Mouse (Mus musculus) lung, postnatal 0 days (tissue): ENCODE measurements at regions not wholly inside any gene's neighbourhood (a gene's known extent, or its start where the extent isn't known, plus 50 kb on each side); places are given as distances from the start of the nearest gene placed in this dataset.

Experiments
- ATAC-seq: fragments of 200-750 bp; cut with Nextera tagmentation; 2 replicates; pipeline ENCODE4 v1.8.0; 2017; ENCODE audit warnings: moderate library complexity
- DNase-seq: peaks from one replicate; pipeline ENCODE4 v3.0.0-alpha.2; 2016; ENCODE audit warnings: low spot score
- H3K27ac ChIP-seq: fragments of 300-500 bp; sonication (generic); 2 replicates; pipeline ENCODE4 v1.5.1; 2014; ENCODE audit warnings: antibody characterized with exemption, mild to moderate bottlenecking, low read length, mixed read lengths
- H3K27me3 ChIP-seq: fragments of 300-500 bp; sonication (generic); replicated peaks from 2 replicates; pipeline ENCODE4 v1.6.1; 2014; ENCODE audit warnings: low read length, mixed read lengths; ENCODE audit not compliant: insufficient read depth
- H3K36me3 ChIP-seq: fragments of 300-500 bp; sonication (generic); 2 replicates; pipeline ENCODE4 v1.6.1; 2014; ENCODE audit warnings: low read length, mixed read lengths; ENCODE audit not compliant: insufficient read depth
- H3K4me1 ChIP-seq: fragments of 300-500 bp; sonication (generic); 2 replicates; pipeline ENCODE4 v1.6.1; 2014; ENCODE audit warnings: antibody characterized with exemption, low read depth, low read length, mixed read lengths; ENCODE audit not compliant: insufficient read depth
- H3K4me2 ChIP-seq: fragments of 300-500 bp; sonication (generic); replicated peaks from 2 replicates; pipeline ENCODE4 v1.6.1; 2014; ENCODE audit warnings: low read depth, mild to moderate bottlenecking, low read length, moderate library complexity, mixed read lengths
- H3K4me3 ChIP-seq: fragments of 300-500 bp; sonication (generic); 2 replicates; pipeline ENCODE4 v1.5.1; 2014; ENCODE audit warnings: low read depth, low read length
- H3K9ac ChIP-seq: fragments of 300-500 bp; sonication (generic); replicated peaks from 2 replicates; pipeline ENCODE4 v1.6.1; 2014; ENCODE audit warnings: low read depth, mild to moderate bottlenecking
- H3K9me3 ChIP-seq: fragments of 300-500 bp; sonication (generic); 2 replicates; pipeline ENCODE4 v1.6.1; 2016; ENCODE audit warnings: low read length, mixed read lengths
- CTCF ChIP-seq: IDR thresholded peaks from 2 replicates; pipeline ENCODE4 v1.5.1; 2016; ENCODE audit warnings: antibody characterized with exemption, mild to moderate bottlenecking
- EP300 ChIP-seq: IDR thresholded peaks from 2 replicates; pipeline ENCODE4 v1.6.1; 2016; ENCODE audit warnings: antibody characterized with exemption, mild to moderate bottlenecking, control low read depth
- WGBS: fragments of 180-500 bp; shearing (Covaris S2); extraction: QIAGEN DNeasy Blood & Tissue Kit; methylation state at CpG from one replicate; pipeline ENCODE4 v1.1.7; 2014; 5-methylcytosine and 5-hydroxymethylcytosine counted together

DNA sequence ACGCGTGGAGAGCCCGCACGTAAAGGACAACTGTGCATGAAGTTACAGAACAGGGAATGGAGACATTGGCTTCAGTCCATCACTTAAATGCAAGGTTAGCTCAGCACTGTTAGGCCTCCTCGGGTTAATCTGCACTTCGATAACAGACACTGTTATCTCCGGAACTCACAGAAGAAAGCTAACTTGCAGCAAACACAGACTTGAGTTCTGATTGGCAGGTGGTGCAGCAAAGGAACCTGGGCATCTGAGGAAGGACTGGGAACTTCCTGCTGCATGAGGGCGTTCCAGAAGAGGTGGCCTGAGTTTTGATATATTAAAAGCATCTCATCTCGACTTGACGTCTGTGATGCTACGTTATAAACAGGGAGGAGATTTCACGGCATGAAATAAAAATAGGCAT is 620.3 kb upstream of the Cdh11 start:
- 37% methylated on average over 12 of the region's 12 CpGs for WGBS
- Histone ChIP-seq H3K36me3 (no peaks in the 10 kb centered on the region), H3K4me3 (no peak overlapping the region), H3K4me2 (no peak overlapping the region), H3K27me3 (no peaks in the 10 kb centered on the region), H3K27ac (no peak overlapping the region), H3K9ac (no peak overlapping the region), H3K9me3 (no peaks in the 10 kb centered on the region), H3K4me1 (no peaks in the 10 kb centered on the region)
- DNase-seq, result no peak
- no peak for ATAC-seq
- no peak for TF ChIP-seq EP300
- no peak for TF ChIP-seq CTCF

DNA sequence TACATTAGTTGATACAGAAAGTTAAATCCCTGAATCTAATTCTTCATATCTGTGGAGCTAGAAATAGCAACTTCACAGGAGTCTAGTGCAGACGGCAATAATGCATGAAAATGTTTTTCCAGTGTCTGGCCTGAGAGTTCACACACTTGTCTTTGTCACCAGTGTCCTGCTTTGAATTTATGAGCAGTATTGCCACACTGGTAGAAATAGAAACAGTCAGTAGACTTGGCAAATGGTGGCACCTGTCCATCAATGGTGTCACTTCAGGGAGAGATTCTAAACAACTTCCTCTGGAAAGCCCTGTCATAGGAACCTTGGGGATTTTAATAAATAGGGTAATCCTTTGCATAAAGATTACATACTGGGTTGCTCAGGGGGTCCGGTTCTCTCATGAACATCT is 621.5 kb upstream of the Cdh11 start:
- DNase-seq (no peak), ATAC-seq (no peak)
- 71% methylated on average over 2 of the region's 2 CpGs for WGBS
- Histone ChIP-seq H3K9ac (no peak overlapping the region), H3K4me2 (no peak overlapping the region), H3K4me1 (no peaks in the 10 kb centered on the region), H3K27ac (no peak overlapping the region), H3K27me3 (no peaks in the 10 kb centered on the region), H3K9me3 (no peaks in the 10 kb centered on the region), H3K4me3 (no peak overlapping the region), H3K36me3 (no peaks in the 10 kb centered on the region)
- no peak for TF ChIP-seq CTCF
- no peak for TF ChIP-seq EP300

DNA sequence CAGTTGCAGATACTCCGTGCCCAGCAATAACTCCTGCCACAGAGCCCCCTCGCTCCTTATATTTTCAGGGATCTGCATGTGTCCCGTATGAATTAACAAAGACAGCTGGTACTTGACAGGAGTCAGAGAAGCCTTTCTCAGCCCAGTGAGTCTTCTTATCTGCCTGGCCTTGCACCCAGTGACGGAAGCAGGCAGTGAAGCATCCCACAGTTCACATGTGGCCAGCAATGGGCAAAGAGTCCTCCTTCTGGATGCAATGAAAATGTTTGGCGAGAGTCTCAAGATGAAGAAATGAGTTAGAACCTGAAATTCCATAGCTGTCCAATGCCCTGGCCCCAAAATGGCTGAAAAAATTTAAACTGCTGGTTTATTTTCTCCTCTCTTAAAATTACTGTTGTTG is 622.2 kb upstream of the Cdh11 start:
- Histone ChIP-seq H3K27ac (no peak overlapping the region), H3K9ac (no peak overlapping the region), H3K27me3 (no peaks in the 10 kb centered on the region), H3K9me3 (no peaks in the 10 kb centered on the region), H3K4me2 (no peak overlapping the region), H3K4me3 (no peak overlapping the region), H3K36me3 (no peaks in the 10 kb centered on the region), H3K4me1 (no peaks in the 10 kb centered on the region)
- DNase-seq (no peak), ATAC-seq (no peak)
- 71% methylated on average over 5 of the region's 5 CpGs for WGBS
- TF ChIP-seq EP300 (no peak), CTCF (no peak)

DNA sequence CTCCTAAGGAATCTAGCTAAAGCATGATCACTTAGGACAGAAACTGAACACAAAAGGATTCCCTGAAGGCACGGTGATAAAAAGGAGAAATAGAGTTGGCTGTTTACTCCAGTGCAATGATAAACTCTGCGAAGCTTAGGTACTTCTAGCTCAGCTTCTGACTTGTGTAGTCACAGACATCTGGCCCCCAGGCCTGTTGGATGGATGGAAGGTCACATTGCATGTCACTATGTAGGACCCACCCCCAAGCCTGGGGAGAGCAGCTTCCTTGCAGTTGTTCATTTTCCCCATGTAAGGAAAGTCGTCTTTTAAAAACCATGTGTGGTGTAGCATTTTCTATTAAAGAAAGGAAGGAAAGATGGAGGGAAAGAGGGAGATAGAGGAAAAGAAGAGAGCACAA is 623.0 kb upstream of the Cdh11 start:
- Histone ChIP-seq H3K27me3 (no peaks in the 10 kb centered on the region), H3K9ac (no peak overlapping the region), H3K9me3 (no peaks in the 10 kb centered on the region), H3K27ac (peak overlapping the region; percentile 16; the same call in 1 of the 2 replicates), H3K4me3 (no peak overlapping the region), H3K4me1 (no peaks in the 10 kb centered on the region), H3K36me3 (no peaks in the 10 kb centered on the region), H3K4me2 (no peak overlapping the region)
- WGBS, result 47% methylated on average over 3 of the region's 3 CpGs
- no peak for ATAC-seq
- TF ChIP-seq CTCF (no peak), EP300 (no peak)
- no peak for DNase-seq

DNA sequence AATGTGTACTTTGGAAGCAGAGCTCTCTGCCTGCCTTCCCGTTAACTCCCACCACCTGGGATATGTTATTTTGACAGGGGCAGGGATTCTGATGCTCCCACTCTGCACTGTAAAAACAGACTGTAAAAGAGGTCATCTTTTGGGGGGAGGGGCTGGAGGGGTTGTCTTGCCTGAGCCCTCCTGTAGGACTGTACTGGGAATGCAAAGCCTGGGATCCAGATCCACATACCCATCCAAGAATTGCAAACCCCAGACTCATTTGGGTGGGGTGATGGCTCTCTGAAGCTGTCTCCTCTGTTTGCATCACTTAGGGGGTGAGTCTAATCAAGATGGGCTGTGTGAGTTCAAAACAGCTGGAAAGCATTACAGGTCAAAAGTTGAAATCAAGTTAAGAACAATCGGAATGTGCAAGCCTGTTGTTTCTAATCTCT is 623.7 kb upstream of the Cdh11 start:
- peak; percentile 67 for DNase-seq
- Histone ChIP-seq H3K4me1 (no peaks in the 10 kb centered on the region), H3K9ac (no peak overlapping the region), H3K4me3 (no peak overlapping the region), H3K36me3 (no peaks in the 10 kb centered on the region), H3K27me3 (no peaks in the 10 kb centered on the region), H3K9me3 (no peaks in the 10 kb centered on the region), H3K4me2 (no peak overlapping the region), H3K27ac (peak overlapping the region; percentile 16; the same call in 1 of the 2 replicates)
- peak; percentile 77 for ATAC-seq
- peak; percentile 25; the same call in 1 of the 2 replicates for TF ChIP-seq EP300
- peak; percentile 31; the same call in 1 of the 2 replicates for TF ChIP-seq CTCF
- 19% methylated on average over 2 of the region's 2 CpGs for WGBS

DNA sequence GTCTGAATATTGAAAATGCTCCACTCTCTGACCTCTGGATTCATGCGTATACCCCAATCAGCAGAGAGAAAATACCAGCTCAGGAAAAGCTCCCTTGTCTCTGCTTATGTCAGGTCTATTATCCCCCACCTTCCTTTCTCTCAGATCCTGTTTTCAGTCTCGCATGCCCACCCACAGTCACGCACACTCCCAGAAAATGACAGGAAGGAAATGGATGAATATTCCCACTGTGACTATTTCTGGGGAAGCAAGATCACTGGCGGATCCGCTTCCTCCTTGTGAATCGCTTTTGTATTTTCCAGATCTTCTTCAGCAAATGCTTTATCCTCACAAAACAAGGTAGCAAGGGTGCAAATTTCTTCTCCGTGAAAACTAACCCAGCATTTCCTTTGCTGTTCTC is 627.3 kb upstream of the Cdh11 start:
- WGBS, result 67% methylated on average over 7 of the region's 7 CpGs
- ATAC-seq, result no peak
- Histone ChIP-seq H3K4me3 (no peak overlapping the region), H3K27me3 (no peaks in the 10 kb centered on the region), H3K4me2 (no peak overlapping the region), H3K9ac (no peak overlapping the region), H3K4me1 (no peaks in the 10 kb centered on the region), H3K27ac (no peak overlapping the region; the same call in 1 of the 2 replicates), H3K9me3 (no peaks in the 10 kb centered on the region), H3K36me3 (no peaks in the 10 kb centered on the region)
- no peak for DNase-seq
- TF ChIP-seq CTCF, result no peak
- TF ChIP-seq EP300, result no peak
